Mouse (Mus musculus) lung, adult 2 months (tissue): ENCODE measurements around the gene Abca7.
"Not testable (repeated sequence)": the region's sequence is repeated elsewhere in the genome, so short reads cannot be mapped to it uniquely, and the experiment has no call there.

ENCODE experiments used
- CTCF ChIP-seq: fragments of 200-500 bp; IDR thresholded peaks from 2 replicates; pipeline ENCODE4 v1.5.1; 2011; ENCODE audit warnings: mild to moderate bottlenecking, low read length, control low read depth; ENCODE audit not compliant: insufficient read depth
- POLR2A ChIP-seq: fragments of 200-500 bp; IDR thresholded peaks from 2 replicates; pipeline ENCODE4 v1.6.1; 2011; ENCODE audit warnings: low read depth, mild to moderate bottlenecking, control low read depth, low read length, borderline replicate concordance; ENCODE audit errors: extremely low read depth

DNA sequence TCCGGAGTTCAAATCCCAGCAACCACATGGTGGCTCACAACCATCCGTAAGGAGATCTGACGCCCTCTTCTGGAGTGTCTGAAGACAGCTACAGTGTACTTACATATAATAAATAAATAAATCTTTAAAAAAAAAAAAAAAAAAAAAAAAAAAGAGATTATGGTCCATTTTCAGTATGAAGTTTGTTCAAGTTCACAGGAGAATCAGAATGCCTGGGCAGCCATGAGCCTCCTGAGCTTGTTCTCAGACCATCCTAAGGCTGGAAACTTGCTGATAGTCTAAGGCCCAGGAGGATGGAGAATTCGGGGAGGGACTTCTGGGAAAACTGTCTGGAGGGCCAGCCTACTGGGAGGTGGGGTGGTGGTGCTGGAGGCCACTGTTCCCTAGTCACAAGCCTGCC lies 49.1 kb downstream of the Abca7 start:
- not testable (repeated sequence) for TF ChIP-seq CTCF, POLR2A
